In genomic region chr6:82751031-82751430, GRCm38 (mm10) we compare ENCODE assay signal across 11 mouse cellular contexts. TPM values are rescaled to one million over a fixed set of nuclear protein-coding genes. Genes with fewer than 3 reads are reported as not detected.
DNase-seq lines count a peak whose midpoint lies in the region; ATAC-seq lines count a peak whose summit lies in the region.
"Had no signal": no experiment of that assay in that cellular context is flagged by ENCODE, and none has a peak within 500 bp of the region (broad histone marks: within the 10 kb centered on the region; RNA-seq: fewer than 3 reads in every experiment).

No protein-coding gene starts in this region.

- H3K9ac ChIP-seq in heart, embryonic 13.5 days: no peak overlapping the region
- no peak overlapping the region for H3K9ac ChIP-seq in heart, embryonic 11.5 days (ENCODE audit: low read depth, low read length)
- no peak overlapping the region for H3K9ac ChIP-seq in forebrain, embryonic 16.5 days (replicated peaks; ENCODE audit: low read depth, low read length)
- H3K9ac ChIP-seq: embryonic facial prominence, embryonic 13.5 days; intestine, embryonic 15.5 days; liver, embryonic 12.5 days had no signal

- peaks cover 65% of the 10 kb centered on the region for H3K4me1 ChIP-seq in heart, embryonic 13.5 days
- H3K4me1 ChIP-seq in heart, embryonic 11.5 days (ENCODE audit: control insufficient read depth, insufficient read depth, low read length): peaks cover 31% of the 10 kb centered on the region
- no peaks in the 10 kb centered on the region for H3K4me1 ChIP-seq in forebrain, embryonic 16.5 days (replicated peaks; ENCODE audit: control insufficient read depth, insufficient read depth, low read length)
- H3K4me1 ChIP-seq in hindbrain, embryonic 10.5 days (replicated peaks): no peaks in the 10 kb centered on the region

- 71% methylated on average over 11 of the region's 11 CpGs for WGBS in heart, embryonic 13.5 days
- 88% methylated on average over 11 of the region's 11 CpGs for WGBS in heart, embryonic 11.5 days (ENCODE audit: insufficient replicate concordance)
- 94% methylated on average over 11 of the region's 11 CpGs for WGBS in forebrain, embryonic 16.5 days
- WGBS in hindbrain, embryonic 10.5 days: 91% methylated on average over 11 of the region's 11 CpGs

- H3K4me2 ChIP-seq in heart, embryonic 13.5 days: no peak overlapping the region
- no peak overlapping the region for H3K4me2 ChIP-seq in heart, embryonic 11.5 days
- no peak overlapping the region for H3K4me2 ChIP-seq in forebrain, embryonic 16.5 days (ENCODE audit: low read length)
- H3K4me2 ChIP-seq: embryonic facial prominence, embryonic 13.5 days; intestine, embryonic 15.5 days; liver, embryonic 12.5 days had no signal

- H3K27ac ChIP-seq in heart, embryonic 13.5 days (replicated peaks): peak overlapping the region; percentile 43
- no peak overlapping the region for H3K27ac ChIP-seq in heart, embryonic 11.5 days (ENCODE audit: low read depth, low read length)
- H3K27ac ChIP-seq in forebrain, embryonic 16.5 days (ENCODE audit: low read length): no peak overlapping the region
- no peak overlapping the region for H3K27ac ChIP-seq in hindbrain, embryonic 10.5 days
- H3K27ac ChIP-seq: embryonic facial prominence, embryonic 13.5 days; intestine, embryonic 15.5 days; liver, embryonic 12.5 days had no signal

- no peak overlapping the region for H3K4me3 ChIP-seq in heart, embryonic 13.5 days
- no peak overlapping the region for H3K4me3 ChIP-seq in heart, embryonic 11.5 days (ENCODE audit: low read depth, low read length)
- no peak overlapping the region for H3K4me3 ChIP-seq in forebrain, embryonic 16.5 days (replicated peaks; ENCODE audit: low read length)
- no peak overlapping the region for H3K4me3 ChIP-seq in hindbrain, embryonic 10.5 days
- H3K4me3 ChIP-seq: embryonic facial prominence, embryonic 13.5 days; intestine, embryonic 15.5 days; liver, embryonic 12.5 days had no signal

- intact Hi-C loops in heart, postnatal 10 days (cut with DNase I): loop anchor here (1.0 kb wide), 1 partner anchor 11 kb away; no protein-coding TSS in a partner anchor

- H3K27me3 ChIP-seq in heart, embryonic 13.5 days (replicated peaks): no peaks in the 10 kb centered on the region
- H3K27me3 ChIP-seq in heart, embryonic 11.5 days (ENCODE audit: control insufficient read depth, insufficient read depth, low read length): no peaks in the 10 kb centered on the region
- H3K27me3 ChIP-seq in forebrain, embryonic 16.5 days (replicated peaks; ENCODE audit: control insufficient read depth, insufficient read depth, low read length): no peaks in the 10 kb centered on the region
- H3K27me3 ChIP-seq in hindbrain, embryonic 10.5 days (ENCODE audit: insufficient read depth, poor library complexity, severe bottlenecking): no peaks in the 10 kb centered on the region
- H3K27me3 ChIP-seq: embryonic facial prominence, embryonic 13.5 days; intestine, embryonic 15.5 days; liver, embryonic 12.5 days had no signal

- peaks cover 43% of the 10 kb centered on the region for H3K36me3 ChIP-seq in heart, embryonic 13.5 days
- peaks cover 3% of the 10 kb centered on the region; the same call in 1 of the 2 replicates for H3K36me3 ChIP-seq in heart, embryonic 11.5 days (ENCODE audit: control insufficient read depth, insufficient read depth, low read length)
- no peaks in the 10 kb centered on the region for H3K36me3 ChIP-seq in forebrain, embryonic 16.5 days (ENCODE audit: control insufficient read depth, insufficient read depth)
- peaks cover 82% of the 10 kb centered on the region for H3K36me3 ChIP-seq in hindbrain, embryonic 10.5 days

- DNase-seq in 3T3-L1 (ENCODE audit: low read depth, low spot score): peak; percentile 35
- DNase-seq in adrenal gland, adult 8-10 months: peak; percentile 80
- DNase-seq in heart, postnatal 10 days: peak; percentile 81 to 82
- no peak for DNase-seq in layer of hippocampus, adult 18-20 months (ENCODE audit: low spot score in 2 of 2)
- no peak for DNase-seq in hindbrain, embryonic 10.5 days (ENCODE audit: low spot score)

- no peak for ATAC-seq in heart, embryonic 13.5 days (ENCODE audit: extremely low read depth, insufficient number of reproducible peaks, low FRiP score, low TSS enrichment)
- no peak for ATAC-seq in heart, embryonic 11.5 days (replicated peaks; ENCODE audit: insufficient number of reproducible peaks, low FRiP score, low TSS enrichment)
- ATAC-seq in forebrain, embryonic 16.5 days: no peak
- ATAC-seq: intestine, embryonic 15.5 days; liver, embryonic 12.5 days had no signal

- no peaks in the 10 kb centered on the region for H3K9me3 ChIP-seq in heart, embryonic 13.5 days
- no peaks in the 10 kb centered on the region for H3K9me3 ChIP-seq in heart, embryonic 11.5 days (replicated peaks; ENCODE audit: control insufficient read depth, low read length)
- H3K9me3 ChIP-seq in forebrain, embryonic 16.5 days (ENCODE audit: control insufficient read depth, low read length): no peaks in the 10 kb centered on the region
- no peaks in the 10 kb centered on the region for H3K9me3 ChIP-seq in hindbrain, embryonic 10.5 days
- H3K9me3 ChIP-seq: embryonic facial prominence, embryonic 13.5 days; intestine, embryonic 15.5 days; liver, embryonic 12.5 days had no signal

RNA-seq across cellular contexts. Expression of gene Hk2, which starts 23.2 kb away (rescaled TPM):
- polyA plus RNA-seq in heart, embryonic 13.5 days (2015; fragmentation: Nextera tagmentation; extraction: Ambion mirVana): 28.9 and 36.2 TPM in 2 replicates
- polyA plus RNA-seq in heart, embryonic 11.5 days (2014; fragmentation: Nextera tagmentation; extraction: Ambion mirVana): 44.3 and 49.5 TPM in 2 replicates
- total RNA-seq in adrenal gland, adult 8-10 months (2022): 10 to 100 TPM; 16.3 to 73.4 (median 57.0) TPM
- 100 to 1,000 TPM; 129 to 131 TPM for total RNA-seq in heart, postnatal 10 days (2021)
- polyA plus RNA-seq in forebrain, embryonic 16.5 days (2015; fragmentation: Nextera tagmentation; extraction: Ambion mirVana): 4.8 and 5.2 TPM in 2 replicates
- total RNA-seq in layer of hippocampus, adult 18-20 months (2021): 1 to 10 TPM; 6.1 to 8.0 TPM
- polyA plus RNA-seq in hindbrain, embryonic 10.5 days (2016; fragmentation: Nextera tagmentation; extraction: Ambion mirVana): 18.7 and 32.0 TPM in 2 replicates

RNA-seq across cellular contexts. Expression of gene Pole4, which starts 45.9 kb away (rescaled TPM):
- 82.5 and 97.5 TPM in 2 replicates for polyA plus RNA-seq in heart, embryonic 13.5 days (2015; fragmentation: Nextera tagmentation; extraction: Ambion mirVana)
- 111 and 122 TPM in 2 replicates for polyA plus RNA-seq in heart, embryonic 11.5 days (2014; fragmentation: Nextera tagmentation; extraction: Ambion mirVana)
- total RNA-seq in adrenal gland, adult 8-10 months (2022): 10 to 100 TPM; 27.4 to 40.4 (median 32.5) TPM
- 10 to 100 TPM; 28.2 to 29.8 TPM for total RNA-seq in heart, postnatal 10 days (2021)
- polyA plus RNA-seq in forebrain, embryonic 16.5 days (2015; fragmentation: Nextera tagmentation; extraction: Ambion mirVana): 107 and 121 TPM in 2 replicates
- total RNA-seq in layer of hippocampus, adult 18-20 months (2021): 10 to 100 TPM; 39.5 to 40.5 TPM
- 87.5 and 93.5 TPM in 2 replicates for polyA plus RNA-seq in hindbrain, embryonic 10.5 days (2016; fragmentation: Nextera tagmentation; extraction: Ambion mirVana)

Comparison
In these comparisons a context has a peak if more than half of its experiments do, and no peak if none do; other contexts are left out.
1. DNase-seq: peak in 3T3-L1 (single experiment), adrenal gland, adult 8-10 months (single experiment) and heart, postnatal 10 days (2 of 2); none in layer of hippocampus, adult 18-20 months (0 of 2) and hindbrain, embryonic 10.5 days (single experiment).